Mouse (Mus musculus) liver, adult 2 months (tissue): ENCODE results near the gene Enox1. TPM values are rescaled to one million over a fixed set of nuclear protein-coding genes. Genes with fewer than 3 reads are reported as not detected.

Experiments used
- DNase-seq: peaks from one replicate; pipeline ENCODE4 v3.0.0-alpha.2; 2011; ENCODE audit warnings: low read depth, low spot score; ENCODE audit errors: extremely low read depth
- H3K27ac ChIP-seq: fragments of 200-500 bp; replicated peaks from 2 replicates; pipeline ENCODE4 v1.5.1; 2012; ENCODE audit warnings: low read depth, mild to moderate bottlenecking, control low read depth, inconsistent platforms, low read length; ENCODE audit not compliant: insufficient read depth
- H3K27me3 ChIP-seq: fragments of 200-500 bp; 2 replicates; pipeline ENCODE4 v1.6.1; 2012; ENCODE audit warnings: mild to moderate bottlenecking, moderate library complexity, low read length, inconsistent platforms; ENCODE audit not compliant: control insufficient read depth, insufficient read depth
- H3K36me3 ChIP-seq: fragments of 200-500 bp; 2 replicates; pipeline ENCODE4 v1.6.1; 2012; ENCODE audit warnings: low read length, inconsistent platforms; ENCODE audit not compliant: control insufficient read depth, insufficient read depth
- H3K4me1 ChIP-seq: fragments of 200-500 bp; 2 replicates; pipeline ENCODE4 v1.6.1; 2011; ENCODE audit warnings: low read length; ENCODE audit not compliant: control insufficient read depth, insufficient read depth
- H3K4me3 ChIP-seq: fragments of 200-500 bp; 2 replicates; pipeline ENCODE4 v1.5.1; 2011; ENCODE audit warnings: low read depth, mild to moderate bottlenecking, control low read depth, low read length, moderate library complexity; ENCODE audit not compliant: insufficient read depth
- H3K79me2 ChIP-seq: fragments of 200-500 bp; 2 replicates; pipeline ENCODE4 v1.6.1; 2012; ENCODE audit warnings: inconsistent platforms, mild to moderate bottlenecking, low read length, moderate library complexity; ENCODE audit not compliant: control insufficient read depth, insufficient read depth
- H3K9ac ChIP-seq: fragments of 200-500 bp; 2 replicates; pipeline ENCODE4 v1.6.1; 2012; ENCODE audit warnings: low read depth, mild to moderate bottlenecking, control low read depth, inconsistent platforms, low read length
- CTCF ChIP-seq: fragments of 200-500 bp; IDR thresholded peaks from 2 replicates; pipeline ENCODE4 v1.5.1; 2011; ENCODE audit warnings: low read depth, low read length, control low read depth
- POLR2A ChIP-seq: fragments of 200-500 bp; IDR thresholded peaks from 2 replicates; pipeline ENCODE4 v1.6.1; 2011; ENCODE audit warnings: low read length, control low read depth; ENCODE audit not compliant: insufficient read depth; ENCODE audit errors: extremely low read depth
- WGBS: fragments of 180-500 bp; shearing (Covaris S2); methylation state at CpG from one replicate; pipeline ENCODE4 v1.1.7; 2018; 5-methylcytosine and 5-hydroxymethylcytosine counted together
- polyA plus RNA-seq: library from polyadenylated mRNA; depleted of rRNA; stranded (reverse); fragments of >200 nt; gene quantifications from 2 replicates; pipeline ENCODE4 v1.2.3, GENCODE M21; 2012
- total RNA-seq: library from RNA; depleted of rRNA; stranded (reverse); fragments of >200 nt; gene quantifications from 2 replicates; pipeline ENCODE4 v1.2.3, GENCODE M21; 2014

Enox1 gene
- total and polyA plus RNA-seq, 2 experiments, result 0.09 TPM; not detected in 1

DNA sequence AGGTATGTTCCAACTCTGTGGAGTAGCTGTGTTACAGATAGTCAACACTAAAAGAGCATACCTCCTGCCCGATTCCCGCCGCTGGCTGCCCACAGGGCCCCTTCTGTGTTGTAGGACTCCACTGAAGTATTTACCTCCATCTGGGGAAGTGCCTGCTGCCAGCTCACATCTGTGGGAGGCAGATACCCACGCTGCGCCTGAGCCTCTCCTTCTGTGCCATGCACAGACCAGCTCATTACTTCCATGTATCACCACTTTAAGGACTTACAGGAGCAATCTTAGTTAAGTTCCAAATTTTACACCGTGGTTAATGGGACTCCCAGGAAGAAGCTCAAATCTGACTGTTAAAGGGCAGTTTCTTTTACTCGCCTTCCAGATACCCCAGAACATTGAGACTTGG is 23.7 kb downstream of the Enox1 start:
- H3K79me2 ChIP-seq, result no peaks in the 10 kb centered on the region
- no peak overlapping the region for H3K4me3 ChIP-seq
- TF ChIP-seq POLR2A (no peak), CTCF (no peak)
- no peak overlapping the region for H3K27ac ChIP-seq
- no peaks in the 10 kb centered on the region for H3K36me3 ChIP-seq
- 74% methylated on average over 7 of the region's 7 CpGs for WGBS
- H3K4me1 ChIP-seq, result no peaks in the 10 kb centered on the region
- H3K9ac ChIP-seq, result no peak overlapping the region
- no peaks in the 10 kb centered on the region for H3K27me3 ChIP-seq
- DNase-seq, result no peak

GRCm38 (mm10) chr14:77180753-77181374 is 24.3 kb downstream of the Enox1 start:
- Histone ChIP-seq H3K4me1 (no peaks in the 10 kb centered on the region), H3K79me2 (no peaks in the 10 kb centered on the region), H3K27ac (no peak overlapping the region), H3K36me3 (no peaks in the 10 kb centered on the region), H3K9ac (no peak overlapping the region), H3K27me3 (no peaks in the 10 kb centered on the region), H3K4me3 (no peak overlapping the region)
- DNase-seq, result no peak
- 67% methylated on average over 13 of the region's 13 CpGs for WGBS
- TF ChIP-seq CTCF (no peak), POLR2A (no peak)

DNA sequence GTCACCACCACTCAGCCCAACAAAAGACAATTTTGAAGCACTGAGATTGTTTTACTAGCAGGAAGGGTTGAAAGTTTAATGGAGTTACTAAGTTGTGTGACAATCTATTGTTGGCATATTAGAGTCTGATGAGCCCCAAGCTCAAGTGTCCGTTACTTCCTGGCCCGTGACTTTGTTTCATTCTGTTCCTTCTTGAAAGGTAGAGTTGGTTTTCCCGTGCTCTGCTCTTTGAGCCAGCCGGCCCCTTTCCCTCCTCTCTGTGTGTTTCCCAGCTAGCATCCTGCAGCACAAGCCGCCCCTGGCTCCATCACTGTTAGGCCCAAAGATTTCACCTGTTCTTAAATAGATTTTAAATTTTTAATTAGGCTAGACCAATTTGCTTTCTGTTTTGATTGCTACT is 26.9 kb downstream of the Enox1 start:
- no peak overlapping the region for H3K9ac ChIP-seq
- H3K4me1 ChIP-seq, result no peaks in the 10 kb centered on the region
- no peaks in the 10 kb centered on the region for H3K36me3 ChIP-seq
- DNase-seq, result no peak
- no peak overlapping the region for H3K27ac ChIP-seq
- no peaks in the 10 kb centered on the region for H3K79me2 ChIP-seq
- H3K4me3 ChIP-seq, result no peak overlapping the region
- TF ChIP-seq POLR2A (no peak), CTCF (no peak)
- WGBS, result 90% methylated on average over 5 of the region's 5 CpGs
- no peaks in the 10 kb centered on the region for H3K27me3 ChIP-seq

GRCm38 (mm10) chr14:77190158-77190557 is 33.6 kb downstream of the Enox1 start:
- H3K27ac ChIP-seq, result no peak overlapping the region
- H3K36me3 ChIP-seq, result no peaks in the 10 kb centered on the region
- H3K79me2 ChIP-seq, result no peaks in the 10 kb centered on the region
- TF ChIP-seq POLR2A (no peak), CTCF (no peak)
- H3K4me3 ChIP-seq, result no peak overlapping the region
- no peak for DNase-seq
- H3K27me3 ChIP-seq, result no peaks in the 10 kb centered on the region
- no peak overlapping the region for H3K9ac ChIP-seq
- no peaks in the 10 kb centered on the region for H3K4me1 ChIP-seq
- 71% methylated on average over 2 of the region's 2 CpGs for WGBS

DNA sequence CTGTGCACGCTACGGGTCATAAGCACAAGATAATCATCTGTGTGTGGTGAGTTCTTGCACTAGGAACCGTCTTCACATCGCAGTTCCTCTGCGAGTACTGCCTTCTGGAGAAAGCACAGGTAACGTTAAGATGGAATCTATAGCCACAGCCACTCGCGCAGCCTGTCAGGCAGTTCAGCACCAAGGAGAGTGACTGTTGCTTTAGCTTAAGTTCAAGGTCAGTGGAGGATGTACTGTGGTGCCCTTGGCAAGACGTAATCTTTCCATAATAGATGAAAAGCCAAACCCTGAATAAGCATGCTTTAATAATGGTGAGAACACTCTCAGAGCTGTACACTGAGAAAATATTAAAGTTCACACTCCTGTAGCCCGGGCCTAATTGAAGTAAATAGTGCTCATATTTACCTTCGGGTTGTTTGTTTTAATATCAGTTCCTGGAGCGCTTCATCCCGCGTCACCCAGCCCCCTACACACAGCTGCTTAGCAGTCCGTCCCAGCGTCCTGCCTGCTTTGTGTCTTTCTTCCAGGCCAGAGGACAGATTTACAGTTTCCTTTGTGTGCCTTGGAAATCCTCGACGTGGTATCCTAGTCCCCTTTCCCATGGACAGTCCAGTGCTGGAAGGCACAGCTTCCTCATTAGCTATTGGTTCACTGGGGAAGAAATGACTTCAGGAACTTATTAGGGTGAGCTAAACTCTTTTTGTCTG is 38.9 kb downstream of the Enox1 start:
- Histone ChIP-seq H3K36me3 (no peaks in the 10 kb centered on the region), H3K27ac (no peak overlapping the region), H3K4me3 (no peak overlapping the region), H3K9ac (no peak overlapping the region), H3K79me2 (no peaks in the 10 kb centered on the region), H3K27me3 (no peaks in the 10 kb centered on the region), H3K4me1 (no peaks in the 10 kb centered on the region)
- TF ChIP-seq POLR2A, result no peak
- no peak for TF ChIP-seq CTCF
- 53% methylated on average over 18 of the region's 18 CpGs for WGBS
- no peak for DNase-seq

- no peaks in the 10 kb centered on the region for H3K4me1 ChIP-seq
- H3K79me2 ChIP-seq, result no peaks in the 10 kb centered on the region
- H3K27ac ChIP-seq, result no peak overlapping the region
- H3K36me3 ChIP-seq, result no peaks in the 10 kb centered on the region
- WGBS, result 68% methylated on average over 3 of the region's 3 CpGs
- no peak overlapping the region for H3K4me3 ChIP-seq
- no peak overlapping the region for H3K9ac ChIP-seq
- H3K27me3 ChIP-seq, result no peaks in the 10 kb centered on the region
- no peak for DNase-seq
- TF ChIP-seq CTCF (no peak), POLR2A (no peak)
These were observed 39.7 kb downstream of the Enox1 start for GRCm38 (mm10) chr14:77196246-77196645.
